Mouse (Mus musculus): Measurements from ENCODE around the gene Gm21974. TPM values are rescaled to one million over a fixed set of nuclear protein-coding genes. Genes with fewer than 3 reads are reported as not detected.

The Gm21974 gene
- polyA plus RNA-seq, 1 experiment = not detected

DNA sequence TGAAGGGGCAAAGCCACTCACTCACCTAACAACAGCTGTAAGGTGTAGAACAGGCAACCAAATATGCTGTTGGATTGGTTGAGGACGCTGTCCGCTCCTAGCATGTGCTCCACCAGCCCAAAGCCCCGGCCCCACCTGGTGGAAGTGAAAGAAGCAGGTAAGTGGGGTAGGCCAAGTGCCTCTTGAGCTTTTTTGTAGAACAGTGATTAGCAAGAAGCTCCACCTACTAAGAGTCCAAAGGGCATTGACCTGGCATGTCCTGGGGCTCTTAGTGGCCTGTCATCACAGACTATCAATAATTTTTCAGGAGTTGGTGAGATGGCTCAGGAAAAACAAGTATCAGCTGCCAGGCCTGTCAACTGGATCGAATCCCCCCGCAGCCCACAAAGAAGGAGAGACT is 774 bp downstream of the Gm21974 start:
- TF ChIP-seq POLR2A (IDR thresholded peaks at IDR 0.05; ENCODE audit: borderline replicate concordance, control insufficient read depth, low read depth, low read length) (no peak), CTCF (IDR thresholded peaks at IDR 0.05; ENCODE audit: control insufficient read depth, insufficient read depth, low read length) (no peak)
- 80% methylated on average over 5 of the region's 5 CpGs for WGBS
- Histone ChIP-seq H3K27ac (ENCODE audit: control insufficient read depth, insufficient read depth, low read depth, low read length, poor library complexity) (no peak overlapping the region), H3K4me3 (replicated peaks; ENCODE audit: control insufficient read depth, low read depth, low read length) (no peak overlapping the region), H3K4me1 (ENCODE audit: control insufficient read depth, insufficient read depth, low read length) (peaks cover 1% of the 10 kb centered on the region)

GRCm38 (mm10) chr7:127890798-127891197 is 4.5 kb downstream of the Gm21974 start, which contains the start of gene Prss53:
Prss53 (minus strand) TSS chr7:127890970.
- TF ChIP-seq POLR2A (IDR thresholded peaks at IDR 0.05; ENCODE audit: borderline replicate concordance, control insufficient read depth, low read depth, low read length) = no peak
- TF ChIP-seq CTCF (IDR thresholded peaks at IDR 0.05; ENCODE audit: control insufficient read depth, insufficient read depth, low read length) = no peak
- Histone ChIP-seq H3K4me3 (replicated peaks; ENCODE audit: control insufficient read depth, low read depth, low read length) (no peak within 1 kb of the TSS), H3K27ac (ENCODE audit: control insufficient read depth, insufficient read depth, low read depth, low read length, poor library complexity) (no peak within 1 kb of the TSS), H3K4me1 (ENCODE audit: control insufficient read depth, insufficient read depth, low read length) (peaks cover 1% of the 10 kb centered on the region; the same call in 1 of the 2 replicates)
- 75% methylated on average over 4 of the region's 4 CpGs for WGBS

DNA sequence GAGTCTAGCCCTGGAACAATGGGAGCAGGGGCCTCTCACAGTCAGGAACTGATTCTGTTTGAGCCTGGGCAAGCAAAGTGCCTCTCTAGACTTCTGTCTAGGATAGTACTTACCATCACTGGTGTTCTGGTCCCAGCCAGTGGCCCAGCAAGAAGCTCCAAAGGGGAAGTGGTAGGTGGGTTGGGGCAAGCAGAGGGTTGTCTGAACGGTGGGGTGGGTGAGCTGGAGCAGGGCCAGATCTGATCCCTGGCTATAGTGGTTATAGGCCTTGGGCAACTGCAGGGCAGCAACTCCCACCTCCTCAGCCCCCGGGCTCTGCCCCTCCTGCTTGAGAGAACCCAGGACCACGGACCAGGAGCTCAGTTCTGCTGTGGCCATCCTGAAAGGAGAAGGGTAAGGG is 6.4 kb downstream of the Gm21974 start:
- no peaks in the 10 kb centered on the region for H3K4me1 ChIP-seq (ENCODE audit: control insufficient read depth, insufficient read depth, low read length)
- WGBS = 14% methylated on average over 3 of the region's 3 CpGs
- no peak overlapping the region for H3K27ac ChIP-seq (ENCODE audit: control insufficient read depth, insufficient read depth, low read depth, low read length, poor library complexity)
- no peak overlapping the region for H3K4me3 ChIP-seq (replicated peaks; ENCODE audit: control insufficient read depth, low read depth, low read length)
- TF ChIP-seq POLR2A (IDR thresholded peaks at IDR 0.05; ENCODE audit: borderline replicate concordance, control insufficient read depth, low read depth, low read length) (no peak), CTCF (IDR thresholded peaks at IDR 0.05; ENCODE audit: control insufficient read depth, insufficient read depth, low read length) (no peak)

DNA sequence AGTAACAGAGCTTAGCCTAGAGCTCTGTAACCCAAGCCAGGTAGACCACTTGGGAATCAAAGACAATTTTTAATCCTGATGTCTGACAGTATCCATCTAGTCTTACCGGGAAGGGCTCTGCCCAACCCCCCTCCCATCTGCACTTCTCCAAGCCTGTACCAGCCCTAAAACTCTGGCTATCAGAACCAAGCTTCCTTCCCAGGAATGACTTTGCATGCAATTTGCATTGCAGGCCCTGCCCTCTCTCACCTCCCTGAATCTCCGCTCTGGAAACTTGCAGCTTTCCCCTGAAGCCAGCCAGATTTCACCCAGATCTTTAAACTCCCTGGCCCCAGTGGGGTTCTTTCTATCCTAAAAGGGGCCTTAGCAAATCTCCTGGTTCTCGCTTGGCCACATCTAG is 7.5 kb downstream of the Gm21974 start:
- 90% methylated on average over 3 of the region's 3 CpGs for WGBS
- Histone ChIP-seq H3K4me3 (replicated peaks; ENCODE audit: control insufficient read depth, low read depth, low read length) (no peak overlapping the region), H3K4me1 (ENCODE audit: control insufficient read depth, insufficient read depth, low read length) (no peaks in the 10 kb centered on the region), H3K27ac (ENCODE audit: control insufficient read depth, insufficient read depth, low read depth, low read length, poor library complexity) (no peak overlapping the region)
- TF ChIP-seq CTCF (IDR thresholded peaks at IDR 0.05; ENCODE audit: control insufficient read depth, insufficient read depth, low read length) = no peak
- no peak for TF ChIP-seq POLR2A (IDR thresholded peaks at IDR 0.05; ENCODE audit: borderline replicate concordance, control insufficient read depth, low read depth, low read length)

- H3K4me1 ChIP-seq (ENCODE audit: control insufficient read depth, insufficient read depth, low read length) = no peaks in the 10 kb centered on the region
- WGBS = 77% methylated on average over 8 of the region's 8 CpGs
- TF ChIP-seq POLR2A (IDR thresholded peaks at IDR 0.05; ENCODE audit: borderline replicate concordance, control insufficient read depth, low read depth, low read length) (no peak), CTCF (IDR thresholded peaks at IDR 0.05; ENCODE audit: control insufficient read depth, insufficient read depth, low read length) (no peak)
- no peak overlapping the region for H3K4me3 ChIP-seq (replicated peaks; ENCODE audit: control insufficient read depth, low read depth, low read length)
- no peak overlapping the region for H3K27ac ChIP-seq (ENCODE audit: control insufficient read depth, insufficient read depth, low read depth, low read length, poor library complexity)
Measured at GRCm38 (mm10) chr7:127887191-127887590, 8.1 kb downstream of the Gm21974 start.

DNA sequence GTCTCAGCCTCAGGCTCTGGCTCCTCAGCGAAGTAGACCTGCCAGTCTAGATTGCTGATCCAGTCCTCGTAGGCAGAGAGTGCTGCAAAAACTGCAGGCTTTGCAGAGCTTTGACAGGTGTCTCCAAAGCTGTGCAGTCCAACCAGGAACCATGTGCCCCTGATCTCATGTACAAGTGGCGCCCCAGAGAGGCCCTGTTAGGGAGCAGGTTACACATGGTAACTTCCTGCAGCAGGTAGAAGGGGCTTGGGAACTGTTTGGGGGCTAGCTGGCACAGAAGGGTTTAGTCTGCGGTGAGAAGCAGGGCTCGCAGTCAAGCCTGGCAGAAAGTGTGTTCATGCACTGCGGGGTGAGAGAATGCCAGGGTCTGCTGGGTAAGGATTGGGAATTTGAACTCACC is 8.7 kb downstream of the Gm21974 start:
- 90% methylated on average over 6 of the region's 6 CpGs for WGBS
- Histone ChIP-seq H3K4me1 (ENCODE audit: control insufficient read depth, insufficient read depth, low read length) (no peaks in the 10 kb centered on the region), H3K4me3 (replicated peaks; ENCODE audit: control insufficient read depth, low read depth, low read length) (no peak overlapping the region), H3K27ac (ENCODE audit: control insufficient read depth, insufficient read depth, low read depth, low read length, poor library complexity) (no peak overlapping the region)
- no peak for TF ChIP-seq CTCF (IDR thresholded peaks at IDR 0.05; ENCODE audit: control insufficient read depth, insufficient read depth, low read length)
- TF ChIP-seq POLR2A (IDR thresholded peaks at IDR 0.05; ENCODE audit: borderline replicate concordance, control insufficient read depth, low read depth, low read length) = no peak

DNA sequence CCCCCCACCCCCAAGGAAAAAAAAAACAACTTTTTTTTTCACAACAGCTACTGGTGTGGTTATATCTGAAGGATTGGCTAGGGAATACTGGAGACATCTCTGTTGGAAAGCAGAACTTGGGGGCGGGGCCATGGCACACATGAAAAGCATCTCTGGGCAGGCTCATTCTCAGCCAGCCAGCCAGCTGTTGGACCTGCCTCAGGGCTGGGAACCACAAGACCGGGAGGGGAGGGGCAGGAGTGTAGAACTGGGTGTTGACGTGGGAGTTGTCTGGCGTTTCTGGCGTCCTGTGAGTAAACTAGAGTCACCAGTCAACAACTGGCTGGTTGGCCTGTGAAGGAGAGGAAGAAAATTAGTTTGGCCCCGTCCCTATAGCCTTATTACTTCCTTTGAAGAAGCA is 9.3 kb downstream of the Gm21974 start:
- Histone ChIP-seq H3K4me1 (ENCODE audit: control insufficient read depth, insufficient read depth, low read length) (no peaks in the 10 kb centered on the region), H3K27ac (ENCODE audit: control insufficient read depth, insufficient read depth, low read depth, low read length, poor library complexity) (no peak overlapping the region), H3K4me3 (replicated peaks; ENCODE audit: control insufficient read depth, low read depth, low read length) (no peak overlapping the region)
- TF ChIP-seq POLR2A (IDR thresholded peaks at IDR 0.05; ENCODE audit: borderline replicate concordance, control insufficient read depth, low read depth, low read length) = no peak
- TF ChIP-seq CTCF (IDR thresholded peaks at IDR 0.05; ENCODE audit: control insufficient read depth, insufficient read depth, low read length) = no peak
- WGBS = 43% methylated on average over 6 of the region's 6 CpGs

DNA sequence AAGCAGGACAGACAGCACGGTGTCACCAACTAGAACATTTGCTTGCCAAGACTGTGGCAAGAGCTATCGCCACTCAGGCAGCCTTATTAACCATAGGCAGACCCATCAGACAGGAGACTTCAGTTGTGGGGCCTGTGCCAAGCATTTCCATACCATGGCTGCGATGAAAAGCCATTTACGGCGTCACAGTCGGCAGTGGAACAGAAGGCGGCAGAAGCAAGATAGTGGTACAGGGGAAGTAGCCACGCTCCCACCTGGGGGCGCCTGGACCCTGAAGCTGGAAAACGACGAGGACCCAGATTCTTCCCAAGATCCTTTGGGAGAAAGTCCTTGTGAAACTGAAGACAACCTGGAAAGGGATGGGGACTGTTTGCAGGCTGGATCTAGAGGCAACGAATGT is 14.8 kb downstream of the Gm21974 start:
- H3K4me3 ChIP-seq (replicated peaks; ENCODE audit: control insufficient read depth, low read depth, low read length) = no peak overlapping the region
- no peak overlapping the region for H3K27ac ChIP-seq (ENCODE audit: control insufficient read depth, insufficient read depth, low read depth, low read length, poor library complexity)
- TF ChIP-seq POLR2A (IDR thresholded peaks at IDR 0.05; ENCODE audit: borderline replicate concordance, control insufficient read depth, low read depth, low read length) (no peak), CTCF (IDR thresholded peaks at IDR 0.05; ENCODE audit: control insufficient read depth, insufficient read depth, low read length) (no peak)
- 91% methylated on average over 12 of the region's 12 CpGs for WGBS
- no peaks in the 10 kb centered on the region for H3K4me1 ChIP-seq (ENCODE audit: control insufficient read depth, insufficient read depth, low read length)

DNA sequence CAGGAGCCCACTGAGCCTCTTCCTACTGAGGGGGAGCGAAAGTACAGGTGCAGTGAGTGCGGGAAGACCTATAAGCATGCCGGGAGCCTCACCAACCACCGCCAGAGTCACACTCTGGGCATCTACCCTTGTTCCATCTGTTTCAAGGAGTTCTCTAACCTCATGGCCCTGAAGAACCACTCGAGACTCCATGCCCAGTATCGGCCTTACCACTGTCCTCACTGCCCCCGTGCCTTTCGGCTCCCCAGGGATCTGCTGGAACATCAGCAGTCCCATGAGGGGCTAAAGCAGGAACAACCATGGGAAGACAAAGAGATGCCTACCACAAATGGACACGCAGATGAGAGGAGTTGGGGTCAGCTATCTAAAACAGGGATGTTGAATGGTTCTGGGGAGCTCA is 16.0 kb downstream of the Gm21974 start:
- whole genome bisulfite sequencing = 95% methylated on average over 9 of the region's 9 CpGs
- TF ChIP-seq POLR2A (IDR thresholded peaks at IDR 0.05; ENCODE audit: borderline replicate concordance, control insufficient read depth, low read depth, low read length) (no peak), CTCF (IDR thresholded peaks at IDR 0.05; ENCODE audit: control insufficient read depth, insufficient read depth, low read length) (no peak)
- no peaks in the 10 kb centered on the region for H3K4me1 ChIP-seq (ENCODE audit: control insufficient read depth, insufficient read depth, low read length)

More for the DNA sequence above, 16.0 kb downstream of the Gm21974 start:
- Histone ChIP-seq H3K4me3 (replicated peaks; ENCODE audit: control insufficient read depth, low read depth, low read length) (no peak overlapping the region), H3K27ac (ENCODE audit: control insufficient read depth, insufficient read depth, low read depth, low read length, poor library complexity) (no peak overlapping the region)
